Mouse (Mus musculus) stomach, embryonic 14.5 days (tissue): ENCODE data around the gene Med18. TPM values are rescaled to one million over a fixed set of nuclear protein-coding genes. Genes with fewer than 3 reads are reported as not detected.

Experiments used
- polyA plus RNA-seq: library from polyadenylated mRNA; unstranded; fragments of >200 nt; fragmentation: Nextera tagmentation; extraction: Ambion mirVana; gene quantifications from 2 replicates; pipeline ENCODE4 v1.2.1, GENCODE M21; 2014

Med18 gene
- polyA plus RNA-seq, 1 experiment from 2014 or later: 22.8 TPM

Other genes starting within 250 kb of the Med18 start
- gene Gmeb1, start 202.3 kb downstream of the Med18 start, polyA plus RNA-seq: 34.2 and 37.4 TPM in 2 replicates
- gene Taf12, start 189.5 kb downstream of the Med18 start, polyA plus RNA-seq: 34.8 and 36.2 TPM in 2 replicates
- 2.2 and 2.6 TPM in 2 replicates for gene Rab42, start 160.5 kb downstream of the Med18 start, polyA plus RNA-seq
- 68.3 and 74.8 TPM in 2 replicates for gene Trnau1ap, start 134.4 kb downstream of the Med18 start, polyA plus RNA-seq
- gene Rcc1, start 110.3 kb downstream of the Med18 start, polyA plus RNA-seq: 45.3 and 45.5 TPM in 2 replicates
- gene Phactr4, start 41.4 kb downstream of the Med18 start, polyA plus RNA-seq: 26.3 and 27.5 TPM in 2 replicates
- 9.6 and 10.1 TPM in 2 replicates for gene Sesn2, start 46.6 kb upstream of the Med18 start, polyA plus RNA-seq
- gene Atpif1, start 69.7 kb upstream of the Med18 start, polyA plus RNA-seq: 1,247 and 1,358 TPM in 2 replicates
- 163 and 171 TPM in 2 replicates for gene Dnajc8, start 71.6 kb upstream of the Med18 start, polyA plus RNA-seq
- 1.0 and 1.2 TPM in 2 replicates for gene Ptafr, start 100.1 kb upstream of the Med18 start, polyA plus RNA-seq
- gene Eya3, start 175.1 kb upstream of the Med18 start, polyA plus RNA-seq: 30.4 and 32.3 TPM in 2 replicates